Mouse (Mus musculus) liver, embryonic 13.5 days (tissue): Measurements from ENCODE around the gene Sergef. TPM values are rescaled to one million over a fixed set of nuclear protein-coding genes. Genes with fewer than 3 reads are reported as not detected.

Source experiments
- ATAC-seq: fragments of 200-750 bp; cut with Nextera tagmentation; 2 replicates; pipeline ENCODE4 v1.8.0; 2017; ENCODE audit warnings: low read depth, mild to moderate bottlenecking, moderate number of reproducible peaks, moderate library complexity
- DNase-seq: peaks from one replicate; pipeline ENCODE4 v3.0.0; 2022
- H3K27ac ChIP-seq: fragments of 300-500 bp; sonication (generic); 2 replicates; pipeline ENCODE4 v1.5.1; 2015; ENCODE audit warnings: moderate library complexity, mild to moderate bottlenecking, inconsistent platforms
- H3K27me3 ChIP-seq: fragments of 300-500 bp; sonication (generic); 2 replicates; pipeline ENCODE4 v1.6.1; 2015; ENCODE audit warnings: mild to moderate bottlenecking, inconsistent platforms
- H3K36me3 ChIP-seq: fragments of 300-500 bp; sonication (generic); 2 replicates; pipeline ENCODE4 v1.6.1; 2015; ENCODE audit warnings: mild to moderate bottlenecking, inconsistent platforms
- H3K4me1 ChIP-seq: fragments of 300-500 bp; sonication (generic); replicated peaks from 2 replicates; pipeline ENCODE4 v1.6.1; 2015; ENCODE audit warnings: inconsistent platforms
- H3K4me2 ChIP-seq: fragments of 300-500 bp; sonication (generic); 2 replicates; pipeline ENCODE4 v1.6.1; 2015; ENCODE audit warnings: inconsistent platforms, mild to moderate bottlenecking, moderate library complexity
- H3K4me3 ChIP-seq: fragments of 300-500 bp; sonication (generic); replicated peaks from 2 replicates; pipeline ENCODE4 v1.5.1; 2015; ENCODE audit warnings: mild to moderate bottlenecking, inconsistent platforms
- H3K9ac ChIP-seq: fragments of 300-500 bp; sonication (generic); 2 replicates; pipeline ENCODE4 v1.6.1; 2015; ENCODE audit warnings: mild to moderate bottlenecking, inconsistent platforms
- H3K9me3 ChIP-seq: fragments of 300-500 bp; sonication (generic); replicated peaks from 2 replicates; pipeline ENCODE4 v1.6.1; 2016; ENCODE audit warnings: inconsistent platforms
- whole genome bisulfite sequencing: fragments of 180-500 bp; shearing (Covaris S2); methylation state at CpG from one replicate; pipeline ENCODE4 v1.1.7; 2015; ENCODE audit not compliant: insufficient replicate concordance; 5-methylcytosine and 5-hydroxymethylcytosine counted together
- polyA plus RNA-seq: library from polyadenylated mRNA; unstranded; fragments of >200 nt; fragmentation: Nextera tagmentation; extraction: Ambion mirVana; gene quantifications from 2 replicates; pipeline ENCODE4 v1.2.1, GENCODE M21; 2015

Gene Sergef
- polyA plus RNA-seq, 1 experiment from 2014 or later, result 7.5 TPM

- ATAC-seq (no peak), DNase-seq (no peak)
- no peaks in the 10 kb centered on the region for H3K4me1 ChIP-seq
- H3K4me3 ChIP-seq, result no peak overlapping the region
- H3K9me3 ChIP-seq, result no peaks in the 10 kb centered on the region
- WGBS, result 69% methylated on average over 8 of the region's 8 CpGs
- H3K9ac ChIP-seq, result no peak overlapping the region
- H3K36me3 ChIP-seq, result no peaks in the 10 kb centered on the region
- H3K27me3 ChIP-seq, result no peaks in the 10 kb centered on the region
- no peak overlapping the region for H3K4me2 ChIP-seq
- H3K27ac ChIP-seq, result no peak overlapping the region
Measured at GRCm38 (mm10) chr7:46463136-46463535, 176.5 kb downstream of the Sergef start.

- ATAC-seq, result no peak
- Histone ChIP-seq H3K4me2 (no peak overlapping the region), H3K27ac (no peak overlapping the region), H3K4me3 (no peak overlapping the region), H3K4me1 (no peaks in the 10 kb centered on the region), H3K9me3 (no peaks in the 10 kb centered on the region), H3K27me3 (no peaks in the 10 kb centered on the region), H3K36me3 (no peaks in the 10 kb centered on the region), H3K9ac (no peak overlapping the region)
- WGBS, result 61% methylated on average over 8 of the region's 8 CpGs
- no peak for DNase-seq
Measured at GRCm38 (mm10) chr7:46462287-46462686, 177.3 kb downstream of the Sergef start.

- Histone ChIP-seq H3K9me3 (no peaks in the 10 kb centered on the region), H3K36me3 (no peaks in the 10 kb centered on the region), H3K4me3 (no peak overlapping the region), H3K4me2 (no peak overlapping the region), H3K27me3 (no peaks in the 10 kb centered on the region), H3K9ac (no peak overlapping the region), H3K4me1 (no peaks in the 10 kb centered on the region), H3K27ac (no peak overlapping the region)
- DNase-seq, result no peak
- WGBS, result 71% methylated on average over 9 of the region's 9 CpGs
- no peak for ATAC-seq
Measured at GRCm38 (mm10) chr7:46459605-46460245, 179.9 kb downstream of the Sergef start.

GRCm38 (mm10) chr7:46459200-46459599 lies 180.4 kb downstream of the Sergef start:
- no peaks in the 10 kb centered on the region for H3K27me3 ChIP-seq
- no peak for ATAC-seq
- H3K9ac ChIP-seq, result no peak overlapping the region
- no peaks in the 10 kb centered on the region for H3K9me3 ChIP-seq
- no peak overlapping the region for H3K27ac ChIP-seq
- no peak for DNase-seq
- H3K36me3 ChIP-seq, result no peaks in the 10 kb centered on the region
- WGBS, result 58% methylated on average over 2 of the region's 2 CpGs
- no peak overlapping the region for H3K4me3 ChIP-seq
- no peak overlapping the region for H3K4me2 ChIP-seq
- no peaks in the 10 kb centered on the region for H3K4me1 ChIP-seq

- no peaks in the 10 kb centered on the region for H3K9me3 ChIP-seq
- ATAC-seq, result no peak
- WGBS, result 66% methylated on average over 3 of the region's 3 CpGs
Measured at GRCm38 (mm10) chr7:46457889-46458288, 181.7 kb downstream of the Sergef start.

GRCm38 (mm10) chr7:46453930-46454679 lies 185.5 kb downstream of the Sergef start:
- ATAC-seq, result no peak
- WGBS, result 64% methylated on average over 10 of the region's 10 CpGs
- Histone ChIP-seq H3K4me3 (no peak overlapping the region), H3K27me3 (no peaks in the 10 kb centered on the region), H3K4me2 (no peak overlapping the region), H3K4me1 (no peaks in the 10 kb centered on the region), H3K9me3 (no peaks in the 10 kb centered on the region), H3K36me3 (no peaks in the 10 kb centered on the region), H3K27ac (no peak overlapping the region), H3K9ac (no peak overlapping the region)
- no peak for DNase-seq

More at GRCm38 (mm10) chr7:46457889-46458288, 181.7 kb downstream of the Sergef start:
- no peak overlapping the region for H3K4me3 ChIP-seq
- no peak overlapping the region for H3K9ac ChIP-seq
- H3K27me3 ChIP-seq, result no peaks in the 10 kb centered on the region
- H3K4me1 ChIP-seq, result no peaks in the 10 kb centered on the region
- H3K36me3 ChIP-seq, result no peaks in the 10 kb centered on the region
- DNase-seq, result no peak
- no peak overlapping the region for H3K4me2 ChIP-seq
- H3K27ac ChIP-seq, result no peak overlapping the region

GRCm38 (mm10) chr7:46448922-46449645 lies 190.5 kb downstream of the Sergef start:
- no peak for ATAC-seq

GRCm38 (mm10) chr7:46447473-46448165 lies 192.0 kb downstream of the Sergef start:
- Histone ChIP-seq H3K27me3 (no peaks in the 10 kb centered on the region), H3K9ac (no peak overlapping the region), H3K36me3 (no peaks in the 10 kb centered on the region), H3K4me2 (no peak overlapping the region), H3K4me3 (no peak overlapping the region), H3K4me1 (no peaks in the 10 kb centered on the region), H3K27ac (no peak overlapping the region), H3K9me3 (no peaks in the 10 kb centered on the region)
- DNase-seq, result no peak
- ATAC-seq, result no peak
- WGBS, result 53% methylated on average over 9 of the region's 9 CpGs

More at GRCm38 (mm10) chr7:46448922-46449645, 190.5 kb downstream of the Sergef start:
- no peak for DNase-seq
- Histone ChIP-seq H3K27ac (no peak overlapping the region), H3K9ac (no peak overlapping the region), H3K4me3 (no peak overlapping the region), H3K9me3 (no peaks in the 10 kb centered on the region), H3K4me1 (no peaks in the 10 kb centered on the region), H3K27me3 (no peaks in the 10 kb centered on the region), H3K4me2 (no peak overlapping the region), H3K36me3 (no peaks in the 10 kb centered on the region)
- WGBS, result 65% methylated on average over 6 of the region's 6 CpGs

GRCm38 (mm10) chr7:46445896-46446295 lies 193.7 kb downstream of the Sergef start:
- no peak overlapping the region for H3K27ac ChIP-seq
- no peaks in the 10 kb centered on the region for H3K9me3 ChIP-seq
- WGBS, result 37% methylated on average over 6 of the region's 6 CpGs
- H3K4me3 ChIP-seq, result no peak overlapping the region
- ATAC-seq (peak; percentile 41), DNase-seq (peak; percentile 3)
- no peak overlapping the region for H3K9ac ChIP-seq
- H3K36me3 ChIP-seq, result no peaks in the 10 kb centered on the region
- H3K27me3 ChIP-seq, result no peaks in the 10 kb centered on the region
- no peak overlapping the region for H3K4me2 ChIP-seq
- H3K4me1 ChIP-seq, result no peaks in the 10 kb centered on the region

- H3K4me3 ChIP-seq, result no peak overlapping the region
- no peak overlapping the region for H3K9ac ChIP-seq
- WGBS, result 69% methylated on average over 10 of the region's 10 CpGs
- H3K4me1 ChIP-seq, result no peaks in the 10 kb centered on the region
- DNase-seq (no peak), ATAC-seq (no peak)
- H3K4me2 ChIP-seq, result no peak overlapping the region
- no peak overlapping the region for H3K27ac ChIP-seq
- no peaks in the 10 kb centered on the region for H3K9me3 ChIP-seq
- H3K36me3 ChIP-seq, result no peaks in the 10 kb centered on the region
- H3K27me3 ChIP-seq, result no peaks in the 10 kb centered on the region
Measured at GRCm38 (mm10) chr7:46443163-46443562, 196.4 kb downstream of the Sergef start.

GRCm38 (mm10) chr7:46438537-46439141 lies 201.0 kb downstream of the Sergef start:
- no peak for ATAC-seq
- no peaks in the 10 kb centered on the region for H3K36me3 ChIP-seq
- H3K27ac ChIP-seq, result no peak overlapping the region
- no peak overlapping the region for H3K4me3 ChIP-seq
- H3K4me2 ChIP-seq, result no peak overlapping the region
- no peaks in the 10 kb centered on the region for H3K27me3 ChIP-seq
- H3K4me1 ChIP-seq, result no peaks in the 10 kb centered on the region
- 41% methylated on average over 9 of the region's 9 CpGs for whole genome bisulfite sequencing
- DNase-seq, result no peak
- no peaks in the 10 kb centered on the region for H3K9me3 ChIP-seq
- H3K9ac ChIP-seq, result no peak overlapping the region
